Mouse (Mus musculus): Measurements from ENCODE around the gene Epb41l2. TPM values are rescaled to one million over a fixed set of nuclear protein-coding genes. Genes with fewer than 3 reads are reported as not detected.

Gene Epb41l2
- total RNA-seq, 2 experiments from 2014 or later, result 91.3 to 92.8 TPM

- intact Hi-C loops (cut with DNase I), result no loop called here
- no peak for DNase-seq
Observed at GRCm38 (mm10) chr10:25397767-25398690, 38.4 kb downstream of the Epb41l2 start.

- DNase-seq, result no peak
- intact Hi-C loops (cut with DNase I), result no loop called here
Observed at GRCm38 (mm10) chr10:25399016-25399415, 39.4 kb downstream of the Epb41l2 start.

- DNase-seq, result no peak
- intact Hi-C loops (cut with DNase I), result no loop called here
Observed at GRCm38 (mm10) chr10:25400076-25400475, 40.5 kb downstream of the Epb41l2 start.

- DNase-seq, result no peak
- intact Hi-C loops (cut with DNase I), result no loop called here
Observed at GRCm38 (mm10) chr10:25400646-25401045, 41.0 kb downstream of the Epb41l2 start.

GRCm38 (mm10) chr10:25401356-25401755, 41.8 kb downstream of the Epb41l2 start:
- intact Hi-C loops (cut with DNase I), result no loop called here

GRCm38 (mm10) chr10:25402886-25403285, 43.3 kb downstream of the Epb41l2 start:
- DNase-seq, result no peak
- intact Hi-C loops (cut with DNase I), result no loop called here

More at GRCm38 (mm10) chr10:25401356-25401755, 41.8 kb downstream of the Epb41l2 start:
- DNase-seq, result no peak

GRCm38 (mm10) chr10:25403813-25404701, 44.5 kb downstream of the Epb41l2 start:
- no peak for DNase-seq
- intact Hi-C loops (cut with DNase I), result no loop called here

- DNase-seq, result no peak
- intact Hi-C loops (cut with DNase I), result no loop called here
Observed at GRCm38 (mm10) chr10:25404702-25405098, 45.1 kb downstream of the Epb41l2 start.

GRCm38 (mm10) chr10:25405551-25405950, 46.0 kb downstream of the Epb41l2 start:
- DNase-seq, result no peak

GRCm38 (mm10) chr10:25406695-25407094, 47.1 kb downstream of the Epb41l2 start:
- DNase-seq, result no peak
- intact Hi-C loops (cut with DNase I), result no loop called here

More at GRCm38 (mm10) chr10:25405551-25405950, 46.0 kb downstream of the Epb41l2 start:
- intact Hi-C loops (cut with DNase I), result no loop called here

- intact Hi-C loops (cut with DNase I), result no loop called here
- DNase-seq, result no peak
Observed at GRCm38 (mm10) chr10:25408136-25408650, 48.6 kb downstream of the Epb41l2 start.

- intact Hi-C loops (cut with DNase I), result loop anchor here (5.0 kb wide), 1 partner anchor 35 kb away; no protein-coding TSS in a partner anchor
Observed at GRCm38 (mm10) chr10:25411836-25412373, 52.3 kb downstream of the Epb41l2 start.

GRCm38 (mm10) chr10:25415188-25415717, 55.7 kb downstream of the Epb41l2 start:
- intact Hi-C loops (cut with DNase I), result no loop called here

More at GRCm38 (mm10) chr10:25411836-25412373, 52.3 kb downstream of the Epb41l2 start:
- no peak for DNase-seq

GRCm38 (mm10) chr10:25416696-25417095, 57.1 kb downstream of the Epb41l2 start:
- intact Hi-C loops (cut with DNase I), result no loop called here

More at GRCm38 (mm10) chr10:25415188-25415717, 55.7 kb downstream of the Epb41l2 start:
- no peak for DNase-seq

GRCm38 (mm10) chr10:25426058-25426457, 66.5 kb downstream of the Epb41l2 start:
- DNase-seq, result peak; percentile 68 to 73
- intact Hi-C loops (cut with DNase I), result no loop called here

More at GRCm38 (mm10) chr10:25416696-25417095, 57.1 kb downstream of the Epb41l2 start:
- DNase-seq, result no peak

- DNase-seq, result no peak
- intact Hi-C loops (cut with DNase I), result no loop called here
Observed at GRCm38 (mm10) chr10:25426814-25427213, 67.2 kb downstream of the Epb41l2 start.

- no peak for DNase-seq
- intact Hi-C loops (cut with DNase I), result no loop called here
Observed at GRCm38 (mm10) chr10:25427523-25427922, 67.9 kb downstream of the Epb41l2 start.

- intact Hi-C loops (cut with DNase I), result no loop called here
- DNase-seq, result no peak
Observed at GRCm38 (mm10) chr10:25428658-25429057, 69.1 kb downstream of the Epb41l2 start.

- intact Hi-C loops (cut with DNase I), result no loop called here
- peak in 1 of 2 experiments; percentile 38 for DNase-seq
Observed at GRCm38 (mm10) chr10:25429346-25429745, 69.7 kb downstream of the Epb41l2 start.

- intact Hi-C loops (cut with DNase I), result loop anchor here (5.0 kb wide), 1 partner anchor 69 kb away; no protein-coding TSS in a partner anchor
- peak; percentile 53 to 55 for DNase-seq
Observed at GRCm38 (mm10) chr10:25430862-25431261, 71.3 kb downstream of the Epb41l2 start.

Data from heart, postnatal 10 days (tissue).